Mouse (Mus musculus) granulocyte monocyte progenitor cell, adult 5-6 weeks (primary cell): ENCODE data around the gene P4hb. TPM values are rescaled to one million over a fixed set of nuclear protein-coding genes. Genes with fewer than 3 reads are reported as not detected.
"Not testable (repeated sequence)": the region's sequence is repeated elsewhere in the genome, so short reads cannot be mapped to it uniquely, and the experiment has no call there.

Experiments used
- ATAC-seq: replicated peaks from 2 replicates; pipeline ENCODE4 v1.8.0; 2016; ENCODE audit warnings: mild to moderate bottlenecking, moderate TSS enrichment, inconsistent platforms; ENCODE audit not compliant: poor library complexity, severe bottlenecking
- total RNA-seq, 2 experiments: library from RNA; stranded (forward) in 1 of 2; stranded (reverse) in 1 of 2; fragments of 200-712, 200-1000 nt in 1 of 2; fragments of >200 nt in 1 of 2; fragmentation: Nextera tagmentation in 1 of 2; gene quantifications; 2 replicates each; pipeline ENCODE4 v1.2.3; 2014 to 2017

The P4hb gene
- total RNA-seq, 2 experiments from 2014 or later = 921 to 1,702 TPM

- no peak for ATAC-seq
Measured at GRCm38 (mm10) chr11:120517147-120517546, 55.9 kb downstream of the P4hb start.

GRCm38 (mm10) chr11:120515611-120516010 is 57.4 kb downstream of the P4hb start:
- ATAC-seq = peak; percentile 60

GRCm38 (mm10) chr11:120514262-120514661 is 58.8 kb downstream of the P4hb start:
- ATAC-seq = not testable (repeated sequence)

GRCm38 (mm10) chr11:120512790-120513453 is 60.1 kb downstream of the P4hb start:
- no peak for ATAC-seq

GRCm38 (mm10) chr11:120510375-120511030 is 62.5 kb downstream of the P4hb start:
- ATAC-seq = peak; percentile 70

Other genes starting within 250 kb of the P4hb start
Only the 30 nearest of the 34 such genes appear.
- 8.3 and 13.2 TPM in 2 replicates for gene Faap100, start 194.5 kb downstream of the P4hb start, total RNA-seq (2014; fragmentation: Nextera tagmentation)
- gene Faap100, start 194.5 kb downstream of the P4hb start, total RNA-seq (2017) = 12.9 and 18.8 TPM in 2 replicates
- gene Nploc4, start 135.5 kb downstream of the P4hb start, total RNA-seq (2014; fragmentation: Nextera tagmentation) = 49.2 and 54.6 TPM in 2 replicates
- gene Nploc4, start 135.5 kb downstream of the P4hb start, total RNA-seq (2017) = 34.1 and 36.6 TPM in 2 replicates
- not detected in 2 replicates for gene Tspan10, start 130.6 kb downstream of the P4hb start, total RNA-seq (2014; fragmentation: Nextera tagmentation)
- gene Tspan10, start 130.6 kb downstream of the P4hb start, total RNA-seq (2017) = not detected in 2 replicates
- not detected in 2 replicates for gene Pde6g, start 119.8 kb downstream of the P4hb start, total RNA-seq (2014; fragmentation: Nextera tagmentation)
- gene Pde6g, start 119.8 kb downstream of the P4hb start, total RNA-seq (2017) = not detected in 2 replicates
- gene Oxld1, start 115.2 kb downstream of the P4hb start, total RNA-seq (2014; fragmentation: Nextera tagmentation) = 7.9 and 8.6 TPM in 2 replicates
- gene Oxld1, start 115.2 kb downstream of the P4hb start, total RNA-seq (2017) = 12.8 and 19.5 TPM in 2 replicates
- gene Ccdc137, start 115.1 kb downstream of the P4hb start, total RNA-seq (2014; fragmentation: Nextera tagmentation) = 35.6 and 43.0 TPM in 2 replicates
- 39.4 and 57.7 TPM in 2 replicates for gene Ccdc137, start 115.1 kb downstream of the P4hb start, total RNA-seq (2017)
- 11.7 and 15.1 TPM in 2 replicates for gene Arl16, start 105.6 kb downstream of the P4hb start, total RNA-seq (2014; fragmentation: Nextera tagmentation)
- 19.2 and 22.4 TPM in 2 replicates for gene Arl16, start 105.6 kb downstream of the P4hb start, total RNA-seq (2017)
- 113 and 121 TPM in 2 replicates for gene Mrpl12, start 88.6 kb downstream of the P4hb start, total RNA-seq (2014; fragmentation: Nextera tagmentation)
- 131 and 159 TPM in 2 replicates for gene Mrpl12, start 88.6 kb downstream of the P4hb start, total RNA-seq (2017)
- gene Slc25a10, start 81.4 kb downstream of the P4hb start, total RNA-seq (2014; fragmentation: Nextera tagmentation) = 20.6 and 21.3 TPM in 2 replicates
- 20.5 and 26.2 TPM in 2 replicates for gene Slc25a10, start 81.4 kb downstream of the P4hb start, total RNA-seq (2017)
- not detected in 2 replicates for gene Gcgr, start 42.6 kb downstream of the P4hb start, total RNA-seq (2014; fragmentation: Nextera tagmentation)
- gene Gcgr, start 42.6 kb downstream of the P4hb start, total RNA-seq (2017) = not detected in 2 replicates
- 64.7 and 75.8 TPM in 2 replicates for gene Mcrip1, start 23.5 kb downstream of the P4hb start, total RNA-seq (2014; fragmentation: Nextera tagmentation)
- gene Mcrip1, start 23.5 kb downstream of the P4hb start, total RNA-seq (2017) = 23.1 and 23.4 TPM in 2 replicates
- not detected in 2 replicates for gene Ppp1r27, start 22.1 kb downstream of the P4hb start, total RNA-seq (2014; fragmentation: Nextera tagmentation)
- not detected in 2 replicates for gene Ppp1r27, start 22.1 kb downstream of the P4hb start, total RNA-seq (2017)
- gene Arhgdia, start 8.4 kb upstream of the P4hb start, total RNA-seq (2014; fragmentation: Nextera tagmentation) = 514 and 552 TPM in 2 replicates
- 163 and 168 TPM in 2 replicates for gene Arhgdia, start 8.4 kb upstream of the P4hb start, total RNA-seq (2017)
- 161 and 171 TPM in 2 replicates for gene Alyref, start 25.1 kb upstream of the P4hb start, total RNA-seq (2014; fragmentation: Nextera tagmentation)
- 315 and 430 TPM in 2 replicates for gene Alyref, start 25.1 kb upstream of the P4hb start, total RNA-seq (2017)
- 80.9 and 96.2 TPM in 2 replicates for gene Anapc11, start 25.2 kb upstream of the P4hb start, total RNA-seq (2014; fragmentation: Nextera tagmentation)
- 26.9 and 27.0 TPM in 2 replicates for gene Anapc11, start 25.2 kb upstream of the P4hb start, total RNA-seq (2017)
- gene Npb, start 35.2 kb upstream of the P4hb start, total RNA-seq (2014; fragmentation: Nextera tagmentation) = not detected in 2 replicates
- not detected in 2 replicates for gene Npb, start 35.2 kb upstream of the P4hb start, total RNA-seq (2017)
- 48.1 and 70.3 TPM in 2 replicates for gene Pcyt2, start 44.7 kb upstream of the P4hb start, total RNA-seq (2014; fragmentation: Nextera tagmentation)
- gene Pcyt2, start 44.7 kb upstream of the P4hb start, total RNA-seq (2017) = 21.9 and 35.5 TPM in 2 replicates
- 66.1 and 81.1 TPM in 2 replicates for gene Sirt7, start 52.0 kb upstream of the P4hb start, total RNA-seq (2014; fragmentation: Nextera tagmentation)
- 57.4 and 75.0 TPM in 2 replicates for gene Sirt7, start 52.0 kb upstream of the P4hb start, total RNA-seq (2017)
- gene Mafg, start 60.3 kb upstream of the P4hb start, total RNA-seq (2014; fragmentation: Nextera tagmentation) = 28.7 and 37.0 TPM in 2 replicates
- gene Mafg, start 60.3 kb upstream of the P4hb start, total RNA-seq (2017) = 30.2 and 36.6 TPM in 2 replicates
- gene Pycr1, start 70.5 kb upstream of the P4hb start, total RNA-seq (2014; fragmentation: Nextera tagmentation) = 14.6 and 15.9 TPM in 2 replicates
- gene Pycr1, start 70.5 kb upstream of the P4hb start, total RNA-seq (2017) = 4.6 and 8.9 TPM in 2 replicates
- gene Myadml2, start 74.9 kb upstream of the P4hb start, total RNA-seq (2014; fragmentation: Nextera tagmentation) = not detected in 2 replicates
- 0.69 and 1.9 TPM in 2 replicates for gene Myadml2, start 74.9 kb upstream of the P4hb start, total RNA-seq (2017)
- gene Notum, start 87.9 kb upstream of the P4hb start, total RNA-seq (2014; fragmentation: Nextera tagmentation) = not detected in 2 replicates
- gene Notum, start 87.9 kb upstream of the P4hb start, total RNA-seq (2017) = not detected in 2 replicates
- 44.6 and 84.7 TPM in 2 replicates for gene Aspscr1, start 99.7 kb upstream of the P4hb start, total RNA-seq (2014; fragmentation: Nextera tagmentation)
- 29.0 and 33.5 TPM in 2 replicates for gene Aspscr1, start 99.7 kb upstream of the P4hb start, total RNA-seq (2017)
- gene Cenpx, start 140.5 kb upstream of the P4hb start, total RNA-seq (2014; fragmentation: Nextera tagmentation) = 99.2 and 129 TPM in 2 replicates
- 110 and 151 TPM in 2 replicates for gene Cenpx, start 140.5 kb upstream of the P4hb start, total RNA-seq (2017)
- gene Lrrc45, start 140.7 kb upstream of the P4hb start, total RNA-seq (2014; fragmentation: Nextera tagmentation) = 16.7 and 35.0 TPM in 2 replicates
- 30.6 and 46.2 TPM in 2 replicates for gene Lrrc45, start 140.7 kb upstream of the P4hb start, total RNA-seq (2017)
- 2.1 and 5.1 TPM in 2 replicates for gene Rac3, start 148.2 kb upstream of the P4hb start, total RNA-seq (2014; fragmentation: Nextera tagmentation)
- gene Rac3, start 148.2 kb upstream of the P4hb start, total RNA-seq (2017) = 1.1 TPM in 2 replicates
- gene Dcxr, start 154.0 kb upstream of the P4hb start, total RNA-seq (2014; fragmentation: Nextera tagmentation) = 15.9 and 24.1 TPM in 2 replicates
- 14.5 and 18.6 TPM in 2 replicates for gene Dcxr, start 154.0 kb upstream of the P4hb start, total RNA-seq (2017)
- not detected in 2 replicates for gene Cbr2, start 158.9 kb upstream of the P4hb start, total RNA-seq (2014; fragmentation: Nextera tagmentation)
- gene Cbr2, start 158.9 kb upstream of the P4hb start, total RNA-seq (2017) = not detected in 2 replicates
- 12.8 and 179 TPM in 2 replicates for gene Hmga1b, start 189.5 kb upstream of the P4hb start, total RNA-seq (2014; fragmentation: Nextera tagmentation)
- gene Hmga1b, start 189.5 kb upstream of the P4hb start, total RNA-seq (2017) = 16.3 and 157 TPM in 2 replicates
- gene Rfng, start 211.0 kb upstream of the P4hb start, total RNA-seq (2014; fragmentation: Nextera tagmentation) = 23.8 TPM in 2 replicates
- gene Rfng, start 211.0 kb upstream of the P4hb start, total RNA-seq (2017) = 3.1 and 4.7 TPM in 2 replicates